Mouse (Mus musculus) intestine, postnatal 0 days (tissue): ENCODE measurements around the gene Ifnab. TPM values are rescaled to one million over a fixed set of nuclear protein-coding genes. Genes with fewer than 3 reads are reported as not detected.

Experiments used
- ATAC-seq: fragments of 200-750 bp; cut with Nextera tagmentation; 2 replicates; pipeline ENCODE4 v1.8.0; 2017; ENCODE audit warnings: mild to moderate bottlenecking, moderate TSS enrichment, moderate library complexity
- H3K27ac ChIP-seq: fragments of 300-500 bp; sonication (generic); 2 replicates; pipeline ENCODE4 v1.5.1; 2014; ENCODE audit warnings: mild to moderate bottlenecking, low read depth, low read length, moderate library complexity
- H3K27me3 ChIP-seq: fragments of 300-500 bp; sonication (generic); replicated peaks from 2 replicates; pipeline ENCODE4 v1.6.1; 2014; ENCODE audit warnings: low read length, mixed read lengths; ENCODE audit not compliant: control insufficient read depth, insufficient read depth
- H3K36me3 ChIP-seq: fragments of 300-500 bp; sonication (generic); 2 replicates; pipeline ENCODE4 v1.6.1; 2014; ENCODE audit warnings: mild to moderate bottlenecking, moderate library complexity; ENCODE audit not compliant: control insufficient read depth, insufficient read depth
- H3K4me1 ChIP-seq: fragments of 300-500 bp; sonication (generic); replicated peaks from 2 replicates; pipeline ENCODE4 v1.6.1; 2014; ENCODE audit warnings: antibody characterized with exemption, low read length, mixed read lengths; ENCODE audit not compliant: control insufficient read depth, insufficient read depth
- H3K4me2 ChIP-seq: fragments of 300-500 bp; sonication (generic); replicated peaks from 2 replicates; pipeline ENCODE4 v1.6.1; 2014; ENCODE audit warnings: low read depth, mild to moderate bottlenecking, moderate library complexity
- H3K4me3 ChIP-seq: fragments of 300-500 bp; sonication (generic); 2 replicates; pipeline ENCODE4 v1.5.1; 2014; ENCODE audit warnings: low read depth, low read length
- H3K9ac ChIP-seq: fragments of 300-500 bp; sonication (generic); 2 replicates; pipeline ENCODE4 v1.6.1; 2014; ENCODE audit warnings: mild to moderate bottlenecking, low read depth, low read length
- H3K9me3 ChIP-seq: fragments of 300-500 bp; sonication (generic); 2 replicates; pipeline ENCODE4 v1.6.1; 2016; ENCODE audit warnings: mixed run types; ENCODE audit not compliant: control insufficient read depth
- CTCF ChIP-seq: sonication (generic); IDR thresholded peaks from 2 replicates; pipeline ENCODE4 v1.5.1; 2016; ENCODE audit warnings: low read depth, mild to moderate bottlenecking, control low read depth, antibody characterized with exemption, moderate library complexity
- WGBS: fragments of 180-500 bp; shearing (Covaris S2); extraction: QIAGEN DNeasy Blood & Tissue Kit; methylation state at CpG from one replicate; pipeline ENCODE4 v1.1.7; 2014; 5-methylcytosine and 5-hydroxymethylcytosine counted together
- polyA plus RNA-seq: library from polyadenylated mRNA; unstranded; fragments of >200 nt; fragmentation: Nextera tagmentation; extraction: Ambion mirVana; gene quantifications from 2 replicates; pipeline ENCODE4 v1.2.1, GENCODE M21; 2015

The Ifnab gene
- polyA plus RNA-seq, 1 experiment from 2014 or later, result not detected

- Histone ChIP-seq H3K9me3 (no peaks in the 10 kb centered on the region), H3K4me2 (no peak within 1 kb of the TSS), H3K4me3 (no peak within 1 kb of the TSS), H3K9ac (no peak within 1 kb of the TSS), H3K4me1 (no peaks in the 10 kb centered on the region), H3K36me3 (no peaks in the 10 kb centered on the region), H3K27ac (no peak within 1 kb of the TSS), H3K27me3 (no peaks in the 10 kb centered on the region)
- no peak for ATAC-seq
- TF ChIP-seq CTCF, result no peak
- WGBS, result 71% methylated on average over 1 of the region's 1 CpGs
These were observed 7.3 kb downstream of the Ifnab start, which contains the start of gene Ifna2 for GRCm38 (mm10) chr4:88683812-88684211. Gene Ifna2 (minus strand): TSS chr4:88683912.

DNA sequence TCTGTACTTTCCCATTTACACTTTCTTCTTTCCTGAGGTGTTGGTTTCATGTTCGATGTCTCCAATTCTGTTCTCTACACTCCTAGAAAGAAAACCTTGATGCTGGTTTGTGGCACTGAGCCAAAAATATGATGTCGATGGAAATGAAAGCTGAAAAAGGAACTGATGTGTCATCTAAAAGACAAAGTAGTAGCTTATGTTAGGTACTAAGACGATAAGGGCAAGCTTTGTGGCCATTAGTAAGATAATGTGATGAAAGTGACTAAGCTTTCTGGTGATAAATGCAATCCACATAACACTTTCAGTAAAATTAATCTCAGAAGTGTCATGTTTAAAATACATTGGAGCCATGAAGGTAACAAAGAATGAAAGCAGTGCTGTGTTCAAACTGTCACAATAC is 9.8 kb downstream of the Ifnab start:
- H3K27me3 ChIP-seq, result no peaks in the 10 kb centered on the region
- no peak overlapping the region for H3K9ac ChIP-seq
- no peak overlapping the region for H3K4me3 ChIP-seq
- TF ChIP-seq CTCF, result no peak
- no peaks in the 10 kb centered on the region for H3K9me3 ChIP-seq
- H3K36me3 ChIP-seq, result no peaks in the 10 kb centered on the region
- H3K27ac ChIP-seq, result no peak overlapping the region
- H3K4me1 ChIP-seq, result no peaks in the 10 kb centered on the region
- WGBS, result 52% methylated on average over 3 of the region's 3 CpGs
- ATAC-seq, result no peak
- no peak overlapping the region for H3K4me2 ChIP-seq

GRCm38 (mm10) chr4:88680362-88680761 is 10.8 kb downstream of the Ifnab start:
- no peak overlapping the region; the same call in 1 of the 2 replicates for H3K4me2 ChIP-seq
- WGBS, result 39% methylated on average over 8 of the region's 8 CpGs
- H3K27ac ChIP-seq, result no peak overlapping the region
- H3K9ac ChIP-seq, result no peak overlapping the region
- no peaks in the 10 kb centered on the region for H3K9me3 ChIP-seq
- H3K36me3 ChIP-seq, result no peaks in the 10 kb centered on the region
- no peak for ATAC-seq
- no peaks in the 10 kb centered on the region for H3K27me3 ChIP-seq
- H3K4me3 ChIP-seq, result no peak overlapping the region
- H3K4me1 ChIP-seq, result no peaks in the 10 kb centered on the region
- peak; percentile 67 for TF ChIP-seq CTCF

- H3K4me2 ChIP-seq, result no peak within 1 kb of the TSS
- H3K27me3 ChIP-seq, result no peaks in the 10 kb centered on the region
- TF ChIP-seq CTCF, result no peak
- H3K9me3 ChIP-seq, result no peaks in the 10 kb centered on the region
- H3K36me3 ChIP-seq, result no peaks in the 10 kb centered on the region
- no peak within 1 kb of the TSS for H3K9ac ChIP-seq
- H3K4me3 ChIP-seq, result no peak within 1 kb of the TSS
- H3K27ac ChIP-seq, result no peak within 1 kb of the TSS
- WGBS, result 77% methylated on average over 1 of the region's 1 CpGs
- no peak for ATAC-seq
- no peaks in the 10 kb centered on the region for H3K4me1 ChIP-seq
These were observed 14.3 kb downstream of the Ifnab start, which contains the start of gene Ifna16 for GRCm38 (mm10) chr4:88676824-88677223. Gene Ifna16 (minus strand): TSS chr4:88676924.

DNA sequence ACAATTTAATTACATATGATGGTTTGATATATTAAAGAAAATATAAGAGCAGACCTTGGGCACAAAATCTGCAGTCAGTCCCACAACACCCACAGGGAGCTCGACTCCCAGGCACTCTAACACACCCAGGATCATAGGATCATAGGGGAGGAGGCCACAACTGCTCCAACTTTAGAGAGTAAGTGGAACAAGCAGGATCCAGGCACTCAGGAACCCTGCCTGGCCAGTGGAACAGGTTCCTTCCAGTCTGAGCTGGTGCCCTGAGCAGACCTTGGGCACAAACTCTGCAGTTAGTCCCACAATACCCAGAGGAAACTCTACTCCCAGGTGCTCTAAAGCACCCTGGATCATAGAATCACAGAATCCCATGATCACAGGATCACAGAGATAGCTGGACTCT is 35.7 kb downstream of the Ifnab start:
- ATAC-seq, result no peak
- no peak for TF ChIP-seq CTCF
- WGBS, result 29% methylated on average over 1 of the region's 1 CpGs
- no peaks in the 10 kb centered on the region for H3K27me3 ChIP-seq
- H3K9ac ChIP-seq, result no peak overlapping the region
- no peak overlapping the region for H3K27ac ChIP-seq
- no peak overlapping the region for H3K4me3 ChIP-seq
- H3K9me3 ChIP-seq, result no peaks in the 10 kb centered on the region
- H3K4me2 ChIP-seq, result no peak overlapping the region
- no peaks in the 10 kb centered on the region for H3K4me1 ChIP-seq
- H3K36me3 ChIP-seq, result no peaks in the 10 kb centered on the region

DNA sequence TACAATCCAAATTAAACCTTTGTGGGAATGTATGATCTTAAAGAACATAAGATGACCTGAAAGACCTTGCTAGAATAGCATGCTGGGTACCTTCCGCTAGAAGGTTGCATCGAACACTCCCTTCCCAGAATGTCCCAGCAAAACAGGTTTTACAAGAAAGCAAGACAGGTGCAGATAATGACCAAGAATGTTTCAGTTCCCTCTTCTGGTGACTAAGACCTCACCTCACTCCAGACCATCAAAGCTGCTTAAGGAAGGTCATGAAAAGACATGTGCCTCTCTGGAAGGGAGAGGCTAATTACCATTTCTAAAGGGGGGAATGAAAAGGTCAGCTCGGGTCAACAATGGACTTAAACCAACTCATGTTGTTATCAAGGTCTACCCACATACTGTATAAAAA is 37.5 kb downstream of the Ifnab start:
- H3K4me1 ChIP-seq, result no peaks in the 10 kb centered on the region
- 60% methylated on average over 3 of the region's 3 CpGs for WGBS

DNA sequence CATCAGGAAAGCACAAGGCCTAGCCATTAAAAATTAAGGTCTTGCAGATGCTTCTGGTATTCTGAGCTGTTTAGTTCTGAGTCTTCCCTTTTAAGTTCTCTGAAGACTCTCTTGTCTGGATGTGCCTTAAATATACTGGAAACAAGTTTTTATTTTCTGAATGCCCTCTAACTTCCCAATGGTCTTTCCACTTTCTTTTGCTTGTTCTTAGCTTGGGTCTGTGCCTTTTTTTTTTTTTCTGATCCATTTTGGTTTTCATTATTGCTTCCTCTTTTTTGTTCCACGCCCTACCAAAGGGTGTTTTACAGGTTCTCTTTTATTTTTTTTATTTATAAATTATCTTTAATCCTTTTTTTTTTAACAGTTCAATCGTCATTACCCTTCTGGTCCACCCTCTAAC is 46.8 kb downstream of the Ifnab start, which contains the start of gene Ifna13:
Gene Ifna13, minus strand, starts transcription at position 101 of the 400 bp plus-strand sequence.
- Histone ChIP-seq H3K4me1 (no peaks in the 10 kb centered on the region), H3K4me3 (no peak within 1 kb of the TSS), H3K9ac (no peak within 1 kb of the TSS), H3K27ac (no peak within 1 kb of the TSS), H3K4me2 (no peak within 1 kb of the TSS), H3K27me3 (no peaks in the 10 kb centered on the region), H3K36me3 (no peaks in the 10 kb centered on the region), H3K9me3 (no peaks in the 10 kb centered on the region)
- WGBS, result 51% methylated on average over 2 of the region's 2 CpGs
- no peak for ATAC-seq
- TF ChIP-seq CTCF, result no peak

More for the DNA sequence above, 37.5 kb downstream of the Ifnab start:
- no peak overlapping the region for H3K9ac ChIP-seq
- no peak overlapping the region for H3K27ac ChIP-seq
- H3K9me3 ChIP-seq, result no peaks in the 10 kb centered on the region
- H3K4me3 ChIP-seq, result no peak overlapping the region
- no peak for TF ChIP-seq CTCF
- ATAC-seq, result no peak
- H3K36me3 ChIP-seq, result no peaks in the 10 kb centered on the region
- no peak overlapping the region for H3K4me2 ChIP-seq
- H3K27me3 ChIP-seq, result no peaks in the 10 kb centered on the region
